Mouse (Mus musculus): Measurements from ENCODE around the gene Hdac4.
A peak's percentile ranks its signal among the peaks of the same experiment; 100 is the strongest.

Hdac4 gene

GRCm38 (mm10) chr1:92178021-92178895 is 17.2 kb downstream of the Hdac4 start:
- peak in 1 of 2 experiments; percentile 23 for DNase-seq

DNA sequence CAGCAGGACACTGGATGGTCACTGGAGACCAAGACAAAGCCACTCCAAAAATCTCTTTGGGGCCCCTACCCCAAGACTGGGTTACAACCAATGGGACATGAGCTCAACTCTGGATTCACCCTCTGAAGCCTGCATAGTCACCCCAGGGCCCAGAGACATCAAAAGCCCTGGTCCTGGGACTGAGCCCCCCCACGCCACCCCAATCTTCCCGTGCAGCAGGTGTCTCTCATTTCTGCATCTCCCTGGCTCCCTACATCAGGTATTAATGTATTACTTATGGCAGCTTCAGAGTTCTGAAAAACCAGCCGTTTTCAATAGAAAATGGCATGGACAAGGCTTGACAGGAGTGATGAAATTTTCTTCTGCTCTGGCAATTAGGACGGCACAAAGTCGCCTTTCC is 17.9 kb downstream of the Hdac4 start:
- no peak for DNase-seq

- DNase-seq, result no peak
These were observed 18.3 kb downstream of the Hdac4 start for GRCm38 (mm10) chr1:92177196-92177595.

DNA sequence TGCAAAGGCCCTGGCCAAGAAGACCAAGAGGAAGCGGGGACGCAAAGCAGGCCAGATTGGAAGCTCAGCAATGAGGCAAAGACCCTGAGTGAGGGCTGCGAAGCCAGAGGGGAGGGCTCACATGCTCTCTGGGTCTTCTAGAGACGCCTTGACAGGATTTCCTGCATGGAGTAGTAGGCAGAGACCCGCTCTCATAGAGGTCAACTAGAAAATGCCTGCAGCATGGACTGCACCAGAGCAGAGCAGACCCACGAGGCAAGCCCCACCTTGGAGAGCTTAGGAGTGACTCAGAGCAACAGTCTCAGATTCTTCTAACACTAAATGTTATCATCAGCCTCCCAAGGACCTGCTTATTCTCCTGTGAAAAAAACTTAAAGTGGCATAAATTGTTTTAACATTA is 20.2 kb downstream of the Hdac4 start:
- no peak for DNase-seq

GRCm38 (mm10) chr1:92174898-92175255 is 20.6 kb downstream of the Hdac4 start:
- DNase-seq, result no peak

DNA sequence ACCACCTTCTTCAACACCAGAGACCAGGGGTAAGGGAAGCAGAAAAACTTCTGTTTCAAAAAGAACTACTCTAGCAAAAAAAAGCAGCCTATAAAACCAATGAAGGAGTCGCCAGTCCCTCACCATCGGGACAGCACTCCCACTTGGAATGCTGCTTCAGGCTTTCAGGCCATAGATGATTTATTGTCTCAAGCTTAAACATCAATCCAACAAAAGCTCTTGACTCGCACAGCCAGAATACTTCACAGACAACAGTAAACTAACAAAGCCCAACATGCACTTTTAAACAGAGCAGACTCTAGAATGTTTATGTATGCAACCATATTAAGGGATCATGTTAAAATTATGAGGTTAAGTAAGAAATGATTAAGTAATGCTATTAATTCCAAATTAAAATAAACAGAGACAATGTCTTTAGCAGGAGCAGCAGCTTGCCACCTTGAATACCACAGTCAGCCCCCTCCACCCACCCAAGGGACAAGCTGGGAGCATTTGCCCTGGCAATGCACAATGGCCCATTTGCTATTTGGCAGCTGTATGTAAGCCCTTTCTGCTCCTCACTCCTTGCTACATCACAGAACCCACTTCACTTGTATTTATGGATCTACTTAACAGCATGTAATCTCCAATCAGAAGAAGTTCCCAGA is 21.1 kb downstream of the Hdac4 start:
- no peak for DNase-seq

DNA sequence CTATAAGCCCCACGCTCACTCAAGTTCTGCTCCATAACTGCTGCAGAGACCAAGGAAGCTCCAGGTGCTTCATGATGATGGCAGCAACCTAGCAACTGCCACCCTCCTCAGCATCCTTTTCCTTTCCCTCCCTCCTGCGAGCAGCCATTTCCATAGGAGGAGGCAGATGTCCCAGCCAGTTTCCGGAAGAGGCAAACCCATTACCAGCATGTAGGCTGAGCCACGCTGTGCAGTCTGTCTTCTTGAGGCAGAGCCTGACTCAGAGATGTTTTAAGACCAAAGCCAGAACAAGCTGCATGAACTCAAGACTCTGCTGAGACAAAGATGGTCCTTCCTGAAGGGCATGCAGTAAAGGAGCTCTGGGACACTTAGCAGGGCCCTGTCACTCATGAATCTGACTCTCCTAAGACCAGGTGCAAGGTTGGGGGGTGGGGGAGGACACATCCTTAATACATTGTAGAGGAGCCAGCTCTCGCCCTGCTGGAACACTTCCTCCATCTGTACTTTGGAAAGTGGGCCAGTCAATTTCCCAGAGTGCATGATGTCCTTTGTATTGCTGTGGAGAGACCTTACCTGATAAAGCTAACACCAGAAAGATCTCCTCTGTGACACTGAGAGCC is 24.8 kb downstream of the Hdac4 start:
- peak; percentile 66 to 74 for DNase-seq

DNA sequence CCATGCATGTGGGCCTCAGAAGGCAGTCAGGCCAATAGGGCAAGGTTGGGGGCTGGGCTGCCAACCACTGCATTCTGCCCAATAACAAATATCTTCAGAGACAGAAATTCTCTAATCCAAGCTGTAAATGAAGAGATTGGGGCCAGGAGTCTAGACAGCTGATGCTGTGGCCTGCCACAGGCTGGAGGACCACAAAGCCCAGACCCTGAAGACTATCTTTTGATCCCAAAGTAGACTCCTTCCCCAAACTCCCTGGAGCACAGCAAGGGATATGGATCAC is 25.8 kb downstream of the Hdac4 start:
- no peak for DNase-seq

DNA sequence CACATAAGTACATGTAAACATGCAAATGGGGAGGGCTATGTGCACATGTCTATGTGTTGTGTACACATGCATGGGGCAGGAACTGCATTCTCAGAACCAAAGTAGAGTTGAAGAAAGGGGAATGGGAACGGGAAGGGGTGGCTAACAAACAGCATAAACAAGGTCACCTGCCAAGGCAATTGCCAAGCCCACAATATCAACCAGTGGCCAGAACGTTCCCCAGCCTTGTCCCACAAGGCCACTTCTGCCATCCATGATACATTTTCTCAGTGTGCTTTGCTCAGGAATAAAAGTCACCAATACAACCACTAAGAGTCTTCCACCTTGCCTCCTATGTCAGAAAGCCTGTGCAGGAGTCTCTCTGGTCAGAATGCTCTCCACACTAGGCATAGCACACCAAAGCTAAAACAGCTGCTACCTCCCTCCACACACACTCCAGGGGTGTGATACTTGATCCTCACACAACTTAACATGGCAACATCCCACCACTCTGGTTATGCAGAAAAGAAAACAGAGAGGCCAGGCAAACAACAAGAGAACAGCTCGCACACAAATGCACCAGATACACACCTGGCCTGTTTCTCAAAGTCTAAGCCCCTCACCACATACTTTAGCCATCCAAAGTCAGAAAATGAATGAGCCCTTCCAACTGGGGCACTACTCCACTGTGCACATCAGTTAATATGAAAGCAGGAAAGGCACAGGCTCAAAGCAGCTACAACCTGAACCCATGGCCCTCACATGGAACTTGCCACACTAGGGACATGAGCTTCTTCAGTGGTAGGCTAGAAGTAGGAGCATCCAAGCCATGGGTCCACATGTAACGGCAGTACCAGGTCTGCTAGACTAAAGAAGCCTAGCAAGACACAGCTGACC is 26.4 kb downstream of the Hdac4 start:
- DNase-seq, result no peak

DNA sequence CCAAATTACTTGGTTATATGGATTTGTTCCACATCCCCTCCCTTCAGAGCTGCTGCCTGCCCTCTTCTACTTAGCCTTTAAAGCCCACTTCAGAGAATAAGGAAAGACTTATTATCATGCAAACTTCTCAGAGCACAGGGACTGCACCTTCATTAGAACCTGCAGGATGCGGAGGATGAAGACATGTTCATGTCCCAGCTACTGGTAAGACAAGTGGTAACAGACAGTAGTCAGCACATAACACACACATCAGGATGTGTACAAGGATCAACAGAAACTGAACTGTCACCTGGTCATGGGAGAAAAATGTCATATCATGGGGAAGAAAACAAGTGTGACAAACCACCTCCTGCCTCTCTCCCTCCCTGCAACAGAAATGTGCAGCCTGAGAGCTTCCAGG is 31.6 kb downstream of the Hdac4 start:
- no peak for DNase-seq

GRCm38 (mm10) chr1:92159804-92160203 is 35.7 kb downstream of the Hdac4 start:
- no peak for DNase-seq

DNA sequence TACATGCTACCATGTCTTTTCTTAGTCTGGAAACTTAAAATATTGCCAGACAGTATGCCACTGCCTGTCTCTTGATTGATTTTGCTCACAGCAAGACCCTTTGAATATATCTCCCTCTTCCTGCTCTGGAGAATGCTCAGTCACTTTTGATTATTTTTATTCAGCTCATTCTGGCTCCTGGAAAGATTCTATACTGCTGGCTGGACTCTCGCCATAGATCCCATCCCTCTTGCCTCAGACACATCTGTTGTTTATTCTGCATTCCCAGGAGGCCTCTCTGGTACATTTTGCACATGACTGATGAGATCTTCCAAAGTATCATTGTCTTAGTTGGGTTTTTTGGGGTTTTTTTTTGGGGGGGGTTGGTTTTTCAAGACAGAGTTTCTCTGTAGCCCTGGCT is 45.3 kb downstream of the Hdac4 start:
- DNase-seq, result no peak

DNA sequence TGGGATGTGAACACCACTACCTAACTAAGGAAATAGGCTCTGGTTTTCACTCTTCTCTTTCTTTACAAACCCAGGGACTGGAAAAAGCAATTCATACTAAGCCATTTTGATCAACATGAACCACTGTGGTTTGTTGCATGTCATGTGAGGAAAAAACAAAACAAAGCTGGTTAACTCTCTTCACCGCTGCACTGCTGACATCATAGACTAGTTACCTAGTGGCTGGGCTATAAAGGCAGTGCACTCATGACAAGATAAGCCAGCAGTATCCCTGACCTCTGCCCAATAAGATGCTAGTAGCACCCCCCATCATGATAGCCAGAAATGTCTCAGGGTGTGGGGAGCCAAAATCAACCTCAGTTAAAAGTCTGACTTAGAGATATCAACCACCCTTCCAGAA is 47.0 kb downstream of the Hdac4 start:
- DNase-seq, result no peak

DNA sequence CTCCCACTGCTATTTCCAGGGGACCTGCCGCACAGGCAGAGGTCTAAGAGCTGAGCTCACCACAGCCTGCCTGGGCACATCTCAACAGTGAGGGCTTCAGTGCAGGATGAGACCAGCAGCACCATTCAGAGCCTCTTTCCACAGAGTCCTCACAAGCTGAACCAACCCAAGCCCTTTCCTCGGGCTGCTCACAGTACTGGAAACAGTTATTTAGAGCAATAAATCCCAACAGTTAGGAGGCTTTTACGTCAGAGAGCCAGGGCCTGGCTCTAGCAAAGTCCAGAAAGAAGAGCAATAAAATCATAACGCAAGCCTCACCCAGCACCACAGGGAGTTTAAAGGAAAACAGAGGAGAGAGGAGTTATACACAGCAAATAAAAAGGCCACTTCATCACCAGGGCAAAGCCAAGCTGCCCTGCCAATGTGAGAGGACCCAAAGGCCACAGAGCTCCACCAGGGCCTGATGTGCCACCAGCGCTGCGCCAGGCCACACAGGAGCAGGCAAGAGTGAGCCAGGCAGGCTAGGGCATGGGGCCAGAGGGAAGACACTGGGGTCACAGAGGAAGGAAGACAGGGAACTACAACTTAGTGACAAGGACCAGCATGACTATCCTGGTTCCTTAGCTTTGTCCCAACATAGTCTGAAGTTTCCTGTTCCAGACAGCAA is 50.5 kb downstream of the Hdac4 start:
- DNase-seq, result peak in 1 of 2 experiments; percentile 32

DNA sequence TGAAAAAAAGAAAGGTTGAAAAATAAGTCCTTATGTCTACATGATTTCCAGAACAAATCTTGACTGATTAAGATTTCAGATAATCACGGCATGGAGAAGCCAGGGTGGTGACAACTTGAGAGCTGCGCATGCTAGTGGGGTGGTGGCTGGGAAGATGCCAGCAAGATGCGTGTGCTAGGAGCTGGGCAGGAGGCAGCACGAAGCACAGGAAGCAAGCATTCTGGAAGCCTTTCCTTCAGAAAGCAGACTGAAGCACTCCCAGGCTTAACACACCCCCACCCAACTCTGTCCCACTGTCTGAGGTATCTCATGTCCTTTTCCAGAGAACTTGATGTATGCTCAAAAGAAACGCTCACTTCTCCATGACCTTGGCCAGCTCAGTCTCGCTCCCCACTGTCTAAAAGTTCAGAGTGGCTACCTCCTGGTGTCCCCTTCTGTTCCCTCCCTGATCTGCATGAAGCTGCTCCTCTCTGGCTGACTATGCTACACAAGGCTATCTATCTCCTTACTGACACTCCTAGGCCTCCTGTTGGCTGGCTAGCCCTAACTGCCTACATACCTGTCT is 52.1 kb downstream of the Hdac4 start:
- no peak for DNase-seq

- DNase-seq, result no peak
These were observed 52.7 kb downstream of the Hdac4 start for GRCm38 (mm10) chr1:92142793-92143192.

DNA sequence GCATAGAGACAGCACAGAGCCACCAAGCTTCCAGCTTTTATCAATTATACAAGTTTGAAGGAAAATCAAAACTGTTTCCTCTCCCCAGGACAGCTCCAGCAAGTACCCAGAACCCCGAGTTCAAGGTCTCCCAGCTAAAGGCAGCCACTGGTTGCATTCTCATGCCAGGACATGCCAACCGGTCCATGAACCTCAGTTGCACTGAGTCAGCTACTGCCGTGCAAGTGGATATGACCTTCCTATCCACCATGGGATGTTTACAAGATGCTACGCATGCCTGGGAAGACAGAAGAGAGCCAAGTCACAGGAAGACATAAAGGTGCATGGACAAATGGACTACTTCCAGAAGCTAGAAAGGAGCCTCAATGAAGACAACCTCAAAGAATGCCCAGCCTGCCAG is 56.5 kb downstream of the Hdac4 start:
- no peak for DNase-seq

- peak; percentile 63 to 70 for DNase-seq
These were observed 58.2 kb downstream of the Hdac4 start for GRCm38 (mm10) chr1:92137136-92137848.

DNA sequence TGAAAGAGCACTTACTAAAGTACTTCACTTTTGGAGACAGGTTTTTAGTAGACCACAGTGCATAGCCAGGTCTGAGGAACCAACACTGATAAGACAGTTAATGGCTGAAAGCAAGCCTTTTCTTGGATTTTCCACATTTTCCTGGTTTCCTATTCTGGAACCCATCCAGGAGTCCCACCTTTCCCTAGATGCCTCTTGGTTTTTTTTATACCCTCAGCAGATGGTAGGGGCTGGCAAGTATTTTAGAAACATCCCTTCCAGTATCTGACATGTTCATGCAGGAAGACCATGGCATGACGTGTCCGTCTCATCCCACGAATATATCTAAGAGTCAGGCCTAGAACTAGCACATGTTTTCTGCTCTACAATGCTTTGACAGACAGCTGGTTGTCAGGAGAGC is 59.1 kb downstream of the Hdac4 start:
- DNase-seq, result no peak

GRCm38 (mm10) chr1:92132181-92132580 is 63.3 kb downstream of the Hdac4 start:
- DNase-seq, result no peak

DNA sequence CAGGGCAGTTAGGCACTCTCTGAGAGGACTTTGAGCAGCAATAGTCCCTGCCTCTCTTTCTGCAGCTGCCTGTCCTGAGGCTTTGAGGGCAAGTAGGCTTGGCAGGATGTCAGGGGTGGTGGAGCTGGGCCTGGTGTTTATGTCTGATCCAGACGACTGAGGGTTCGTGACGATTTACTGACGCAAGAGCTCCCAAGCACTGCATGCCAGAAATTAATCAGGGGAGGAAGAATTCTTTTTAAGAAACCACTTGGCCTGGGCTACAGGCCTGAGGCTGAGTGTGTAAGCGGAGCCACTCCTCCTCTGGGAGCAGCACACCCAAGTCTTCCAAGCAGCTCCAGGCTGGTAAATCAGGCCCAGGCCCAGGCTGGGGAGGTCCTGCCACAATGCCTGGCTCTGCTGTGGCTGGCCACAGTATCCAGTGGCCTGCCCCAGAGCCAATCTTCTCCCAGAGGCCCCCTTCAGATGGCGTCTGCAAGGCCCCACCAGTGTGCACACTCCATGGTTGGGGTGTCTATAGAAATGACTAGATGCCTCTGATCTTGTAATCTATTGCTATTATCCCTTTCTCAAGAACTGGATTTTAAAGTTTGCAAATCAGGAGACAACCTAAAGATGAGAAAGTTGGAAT is 64.9 kb downstream of the Hdac4 start:
- peak; percentile 28 to 31 for DNase-seq
